Mouse (Mus musculus) heart, embryonic 16.5 days (tissue): Measurements from ENCODE around the gene Pth1r. TPM values are rescaled to one million over a fixed set of nuclear protein-coding genes. Genes with fewer than 3 reads are reported as not detected.
A peak's percentile ranks its signal among the peaks of the same experiment; 100 is the strongest.
"Not testable (repeated sequence)": the region's sequence is repeated elsewhere in the genome, so short reads cannot be mapped to it uniquely, and the experiment has no call there.

Experiments used
- ATAC-seq: fragments of 200-750 bp; cut with Nextera tagmentation; replicated peaks from 2 replicates; pipeline ENCODE4 v1.8.0; 2017; ENCODE audit warnings: moderate number of reproducible peaks; ENCODE audit not compliant: insufficient read depth, low FRiP score; ENCODE audit errors: extremely low read depth
- H3K27ac ChIP-seq: fragments of 300-500 bp; sonication (generic); 2 replicates; pipeline ENCODE4 v1.5.1; 2014; ENCODE audit warnings: mild to moderate bottlenecking, low read length, control low read depth, moderate library complexity
- H3K27me3 ChIP-seq: fragments of 300-500 bp; sonication (generic); 2 replicates; pipeline ENCODE4 v1.6.1; 2014; ENCODE audit warnings: low read length, mixed read lengths; ENCODE audit not compliant: control insufficient read depth, insufficient read depth
- H3K36me3 ChIP-seq: fragments of 300-500 bp; sonication (generic); 2 replicates; pipeline ENCODE4 v1.6.1; 2014; ENCODE audit not compliant: control insufficient read depth, insufficient read depth
- H3K4me1 ChIP-seq: fragments of 300-500 bp; sonication (generic); 2 replicates; pipeline ENCODE4 v1.6.1; 2014; ENCODE audit warnings: low read length, mixed read lengths; ENCODE audit not compliant: control insufficient read depth, insufficient read depth
- H3K4me2 ChIP-seq: fragments of 300-500 bp; sonication (generic); 2 replicates; pipeline ENCODE4 v1.6.1; 2014; ENCODE audit warnings: low read depth, mild to moderate bottlenecking, control low read depth, low read length
- H3K4me3 ChIP-seq: fragments of 300-500 bp; sonication (generic); 2 replicates; pipeline ENCODE4 v1.5.1; 2014; ENCODE audit warnings: mild to moderate bottlenecking, control low read depth, low read length
- H3K9ac ChIP-seq: fragments of 300-500 bp; sonication (generic); 2 replicates; pipeline ENCODE4 v1.6.1; 2014; ENCODE audit warnings: low read length, control low read depth
- H3K9me3 ChIP-seq: fragments of 300-500 bp; sonication (generic); replicated peaks from 2 replicates; pipeline ENCODE4 v1.6.1; 2016; ENCODE audit warnings: low read length; ENCODE audit not compliant: control insufficient read depth
- WGBS: fragments of 180-500 bp; shearing (Covaris S2); extraction: QIAGEN DNeasy Blood & Tissue Kit; methylation state at CpG from one replicate; pipeline ENCODE4 v1.1.7; 2014; 5-methylcytosine and 5-hydroxymethylcytosine counted together
- polyA plus RNA-seq: library from polyadenylated mRNA; unstranded; fragments of >200 nt; fragmentation: Nextera tagmentation; extraction: Ambion mirVana; gene quantifications from 2 replicates; pipeline ENCODE4 v1.2.1, GENCODE M21; 2015

Pth1r gene
- polyA plus RNA-seq, 1 experiment from 2014 or later: 21.0 TPM

GRCm38 (mm10) chr9:110685591-110685990 lies 61.4 kb downstream of the Pth1r start:
- Histone ChIP-seq H3K27me3 (no peaks in the 10 kb centered on the region), H3K4me2 (0 out of 2 replicates have a peak overlapping the region, but pooled peaks have one; percentile 56), H3K27ac (peak overlapping the region; percentile 97), H3K4me1 (peaks cover 62% of the 10 kb centered on the region), H3K9me3 (no peaks in the 10 kb centered on the region), H3K36me3 (no peaks in the 10 kb centered on the region), H3K9ac (peak overlapping the region; percentile 61), H3K4me3 (no peak overlapping the region)
- 74% methylated on average over 5 of the region's 5 CpGs for WGBS
- no peak for ATAC-seq

GRCm38 (mm10) chr9:110685187-110685586 lies 61.8 kb downstream of the Pth1r start:
- peak overlapping the region; percentile 56; the same call in 1 of the 2 replicates for H3K4me2 ChIP-seq
- 80% methylated on average over 8 of the region's 8 CpGs for WGBS
- H3K27ac ChIP-seq: peak overlapping the region; percentile 97
- H3K4me3 ChIP-seq: no peak overlapping the region
- H3K4me1 ChIP-seq: peaks cover 62% of the 10 kb centered on the region
- H3K27me3 ChIP-seq: no peaks in the 10 kb centered on the region
- no peaks in the 10 kb centered on the region for H3K9me3 ChIP-seq
- no peak for ATAC-seq
- 0 out of 2 replicates have a peak, but pooled peaks cover under 1% of the 10 kb centered on the region for H3K36me3 ChIP-seq
- peak overlapping the region; percentile 69 for H3K9ac ChIP-seq

GRCm38 (mm10) chr9:110684100-110684831 lies 62.7 kb downstream of the Pth1r start:
- peak overlapping the region; percentile 69 for H3K9ac ChIP-seq
- peaks cover 63% of the 10 kb centered on the region for H3K4me1 ChIP-seq
- H3K27ac ChIP-seq: peak overlapping the region; percentile 97
- H3K4me3 ChIP-seq: peak overlapping the region; percentile 18; the same call in 1 of the 2 replicates
- no peaks in the 10 kb centered on the region for H3K9me3 ChIP-seq
- 0 out of 2 replicates have a peak, but pooled peaks cover 2% of the 10 kb centered on the region for H3K36me3 ChIP-seq
- no peaks in the 10 kb centered on the region for H3K27me3 ChIP-seq
- peak overlapping the region; percentile 56 for H3K4me2 ChIP-seq
- peak; percentile 85 for ATAC-seq
- 23% methylated on average over 6 of the region's 6 CpGs for WGBS

GRCm38 (mm10) chr9:110683574-110684099 lies 63.3 kb downstream of the Pth1r start:
- Histone ChIP-seq H3K4me1 (peaks cover 68% of the 10 kb centered on the region), H3K4me2 (peak overlapping the region; percentile 56), H3K36me3 (0 out of 2 replicates have a peak, but pooled peaks cover 2% of the 10 kb centered on the region), H3K9ac (peak overlapping the region; percentile 52), H3K9me3 (no peaks in the 10 kb centered on the region), H3K27me3 (no peaks in the 10 kb centered on the region), H3K27ac (peak overlapping the region; percentile 97), H3K4me3 (no peak overlapping the region)
- 25% methylated on average over 4 of the region's 4 CpGs for WGBS
- ATAC-seq: peak; percentile 84

- not testable (repeated sequence) for ATAC-seq
- Histone ChIP-seq H3K27ac (peak overlapping the region; percentile 97), H3K4me1 (peaks cover 78% of the 10 kb centered on the region)
Observed at GRCm38 (mm10) chr9:110682697-110683096, 64.2 kb downstream of the Pth1r start.

GRCm38 (mm10) chr9:110682255-110682654 lies 64.7 kb downstream of the Pth1r start:
- H3K27ac ChIP-seq: peak overlapping the region; percentile 97
- no peaks in the 10 kb centered on the region for H3K9me3 ChIP-seq
- 0 out of 2 replicates have a peak, but pooled peaks cover 2% of the 10 kb centered on the region for H3K36me3 ChIP-seq
- peak overlapping the region; percentile 26 for H3K9ac ChIP-seq
- no peak overlapping the region for H3K4me3 ChIP-seq
- peaks cover 80% of the 10 kb centered on the region for H3K4me1 ChIP-seq
- H3K27me3 ChIP-seq: no peaks in the 10 kb centered on the region
- H3K4me2 ChIP-seq: no peak overlapping the region
- ATAC-seq: no peak
- 47% methylated on average over 5 of the region's 5 CpGs for WGBS

More at GRCm38 (mm10) chr9:110682697-110683096, 64.2 kb downstream of the Pth1r start:
- H3K4me3 ChIP-seq, H3K27me3 ChIP-seq, H3K9ac ChIP-seq, H3K36me3 ChIP-seq, H3K9me3 ChIP-seq, H3K4me2 ChIP-seq: not testable (repeated sequence)
- 86% methylated on average over 3 of the region's 3 CpGs for WGBS

DNA sequence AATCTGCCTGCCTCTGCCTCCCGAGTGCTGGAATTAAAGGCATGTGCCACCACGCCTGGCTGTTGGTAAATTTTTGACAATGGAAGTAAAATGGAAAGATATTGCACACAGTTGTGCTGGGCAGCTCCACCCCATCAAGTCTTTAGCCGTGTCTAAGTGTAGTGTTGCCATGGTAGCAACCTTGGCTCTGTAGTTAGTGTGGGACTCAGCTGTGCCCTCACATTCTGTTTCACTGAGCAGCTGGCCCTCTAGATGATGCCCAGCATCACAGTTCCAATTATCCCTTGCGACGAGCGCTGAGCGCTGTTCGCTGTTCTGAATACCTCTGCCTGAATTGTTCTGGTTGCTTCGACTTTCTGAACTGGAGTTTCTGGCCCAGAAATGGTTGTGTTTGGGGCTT lies 65.1 kb downstream of the Pth1r start:
- Histone ChIP-seq H3K9ac (no peak overlapping the region), H3K27ac (peak overlapping the region; percentile 97), H3K27me3 (no peaks in the 10 kb centered on the region), H3K36me3 (0 out of 2 replicates have a peak, but pooled peaks cover 2% of the 10 kb centered on the region), H3K4me2 (no peak overlapping the region), H3K9me3 (no peaks in the 10 kb centered on the region), H3K4me3 (no peak overlapping the region), H3K4me1 (peaks cover 76% of the 10 kb centered on the region)
- WGBS: 73% methylated on average over 9 of the region's 9 CpGs
- ATAC-seq: no peak

GRCm38 (mm10) chr9:110680736-110681507 lies 66.0 kb downstream of the Pth1r start:
- Histone ChIP-seq H3K9me3 (no peaks in the 10 kb centered on the region), H3K36me3 (0 out of 2 replicates have a peak, but pooled peaks cover 2% of the 10 kb centered on the region), H3K4me2 (no peak overlapping the region), H3K9ac (no peak overlapping the region), H3K4me3 (no peak overlapping the region), H3K27me3 (no peaks in the 10 kb centered on the region), H3K27ac (peak overlapping the region; percentile 17; the same call in 1 of the 2 replicates), H3K4me1 (peaks cover 75% of the 10 kb centered on the region)
- ATAC-seq: no peak
- 71% methylated on average over 7 of the region's 7 CpGs for WGBS
